ENCODE assay signal across 19 mouse cellular contexts in genomic region chr13:112418595-112418994, GRCm38 (mm10). TPM values are rescaled to one million over a fixed set of nuclear protein-coding genes. Genes with fewer than 3 reads are reported as not detected.
A peak's percentile ranks its signal among the peaks of the same experiment; 100 is the strongest.
DNase-seq lines count a peak whose midpoint lies in the region; ATAC-seq lines count a peak whose summit lies in the region.
"Had no signal": no experiment of that assay in that cellular context is flagged by ENCODE, and none has a peak within 500 bp of the region (broad histone marks: within the 10 kb centered on the region; RNA-seq: fewer than 3 reads in every experiment).

No protein-coding gene starts in this region.

- no peak overlapping the region for H3K9ac ChIP-seq in heart, embryonic 11.5 days (ENCODE audit: low read depth, low read length)
- H3K9ac ChIP-seq: embryonic facial prominence, embryonic 15.5 days; heart, embryonic 12.5 days; liver, embryonic 13.5 days; neural tube, embryonic 12.5 days had no signal

- H3K27ac ChIP-seq in heart, embryonic 10.5 days, result 0 out of 2 replicates have a peak overlapping the region, but pooled peaks have one; percentile 23
- H3K27ac ChIP-seq in heart, embryonic 11.5 days (ENCODE audit: low read depth, low read length), result no peak overlapping the region
- H3K27ac ChIP-seq: embryonic facial prominence, embryonic 15.5 days; liver, embryonic 13.5 days; neural tube, embryonic 12.5 days had no signal

- WGBS in heart, embryonic 10.5 days, result 89% methylated on average over 4 of the region's 4 CpGs
- 81% methylated on average over 4 of the region's 4 CpGs for WGBS in heart, embryonic 11.5 days (ENCODE audit: insufficient replicate concordance)

- H3K27me3 ChIP-seq in heart, embryonic 10.5 days (ENCODE audit: insufficient read depth, poor library complexity, severe bottlenecking), result no peaks in the 10 kb centered on the region
- no peaks in the 10 kb centered on the region for H3K27me3 ChIP-seq in heart, embryonic 11.5 days (ENCODE audit: control insufficient read depth, insufficient read depth, low read length)
- H3K27me3 ChIP-seq: embryonic facial prominence, embryonic 15.5 days; heart, embryonic 12.5 days; liver, embryonic 13.5 days; neural tube, embryonic 12.5 days; Patski had no signal

- H3K9me3 ChIP-seq in heart, embryonic 10.5 days, result no peaks in the 10 kb centered on the region
- H3K9me3 ChIP-seq in heart, embryonic 11.5 days (replicated peaks; ENCODE audit: control insufficient read depth, low read length), result no peaks in the 10 kb centered on the region
- H3K9me3 ChIP-seq: embryonic facial prominence, embryonic 15.5 days; heart, embryonic 12.5 days; liver, embryonic 13.5 days; neural tube, embryonic 12.5 days had no signal

- no peak overlapping the region for H3K4me3 ChIP-seq in heart, embryonic 10.5 days
- H3K4me3 ChIP-seq in heart, embryonic 11.5 days (ENCODE audit: low read depth, low read length), result no peak overlapping the region
- H3K4me3 ChIP-seq: embryonic facial prominence, embryonic 15.5 days; heart, embryonic 12.5 days; liver, embryonic 13.5 days; neural tube, embryonic 12.5 days had no signal

- H3K4me1 ChIP-seq in heart, embryonic 10.5 days, result peaks cover 28% of the 10 kb centered on the region
- peaks cover 19% of the 10 kb centered on the region for H3K4me1 ChIP-seq in heart, embryonic 11.5 days (ENCODE audit: control insufficient read depth, insufficient read depth, low read length)

- no peak for DNase-seq in heart, embryonic 10.5 days (ENCODE audit: low spot score)
- DNase-seq in spleen, postnatal 36 days (ENCODE audit: low spot score in 2 of 2), result peak; percentile 36 to 37
- DNase-seq in spleen, postnatal 10 days (ENCODE audit: low spot score in 2 of 2), result no peak
- DNase-seq in gastrocnemius, postnatal 14 days, result no peak
- DNase-seq in gastrocnemius, adult 18-20 months (ENCODE audit: low spot score), result no peak
- no peak for DNase-seq in left cerebral cortex, postnatal 36 days (ENCODE audit: low spot score in 2 of 2)
- DNase-seq: cerebellum, adult 9-11 months; embryo, embryonic 11 days; gastrocnemius, postnatal 36 days; kidney, adult 8-10 months; kidney, postnatal 4 days; liver, embryonic 13.5 days had no signal

- intact Hi-C loops in gastrocnemius, postnatal 14 days (cut with DNase I; ENCODE audit: low total_unique reads), result no loop called here
- intact Hi-C loops in left cerebral cortex, postnatal 36 days (cut with DNase I), result no loop called here

- ATAC-seq in heart, embryonic 11.5 days (replicated peaks; ENCODE audit: insufficient number of reproducible peaks, low FRiP score, low TSS enrichment), result no peak
- peak; percentile 46; the same call in 1 of the 2 replicates for ATAC-seq in neutrophil, adult 5-6 weeks (ENCODE audit: extremely low read depth, insufficient number of reproducible peaks, low FRiP score, poor library complexity, severe bottlenecking)
- ATAC-seq: lung, postnatal 0 days; Patski had no signal

- no peak overlapping the region for H3K4me2 ChIP-seq in heart, embryonic 11.5 days
- H3K4me2 ChIP-seq: embryonic facial prominence, embryonic 15.5 days; heart, embryonic 12.5 days; neural tube, embryonic 12.5 days had no signal

- H3K36me3 ChIP-seq in heart, embryonic 10.5 days, result no peaks in the 10 kb centered on the region
- no peaks in the 10 kb centered on the region for H3K36me3 ChIP-seq in heart, embryonic 11.5 days (ENCODE audit: control insufficient read depth, insufficient read depth, low read length)
- H3K36me3 ChIP-seq: embryonic facial prominence, embryonic 15.5 days; heart, embryonic 12.5 days; liver, embryonic 13.5 days; neural tube, embryonic 12.5 days had no signal

RNA-seq across cellular contexts. Expression of gene Il6st, which starts 45.3 kb away (rescaled TPM):
- 32.3 and 55.6 TPM in 2 replicates for polyA plus RNA-seq in heart, embryonic 10.5 days (2016; fragmentation: Nextera tagmentation; extraction: Ambion mirVana)
- polyA plus RNA-seq in heart, embryonic 11.5 days (2014; fragmentation: Nextera tagmentation; extraction: Ambion mirVana), result 50.0 and 68.2 TPM in 2 replicates
- 20.3 and 20.9 TPM in 2 replicates for total RNA-seq in neutrophil, adult 5-6 weeks (2017)
- total RNA-seq in gastrocnemius, postnatal 14 days (2021), result 100 to 1,000 TPM; 112 to 121 TPM
- 100 to 1,000 TPM; 162 to 172 TPM for total RNA-seq in gastrocnemius, adult 18-20 months (2021)
- total RNA-seq in left cerebral cortex, postnatal 36 days (2021), result 10 to 100 TPM; 76.3 to 79.5 TPM

Comparison
In these comparisons a context has a peak if more than half of its experiments do, and no peak if none do; other contexts are left out.
1. DNase-seq: peak in spleen, postnatal 36 days (2 of 2); none in heart, embryonic 10.5 days (single experiment), spleen, postnatal 10 days (0 of 2), gastrocnemius, postnatal 14 days (single experiment), gastrocnemius, adult 18-20 months (single experiment) and left cerebral cortex, postnatal 36 days (0 of 2).